Mouse (Mus musculus) right cerebral cortex, postnatal 4 days (tissue): ENCODE measurements at regions not wholly inside any gene's neighbourhood (a gene's known extent, or its start where the extent isn't known, plus 50 kb on each side); places are given as distances from the start of the nearest gene placed in this dataset.

Experiments used
- DNase-seq: peaks from one replicate; pipeline ENCODE4 v3.0.0-alpha.2; 2022

DNA sequence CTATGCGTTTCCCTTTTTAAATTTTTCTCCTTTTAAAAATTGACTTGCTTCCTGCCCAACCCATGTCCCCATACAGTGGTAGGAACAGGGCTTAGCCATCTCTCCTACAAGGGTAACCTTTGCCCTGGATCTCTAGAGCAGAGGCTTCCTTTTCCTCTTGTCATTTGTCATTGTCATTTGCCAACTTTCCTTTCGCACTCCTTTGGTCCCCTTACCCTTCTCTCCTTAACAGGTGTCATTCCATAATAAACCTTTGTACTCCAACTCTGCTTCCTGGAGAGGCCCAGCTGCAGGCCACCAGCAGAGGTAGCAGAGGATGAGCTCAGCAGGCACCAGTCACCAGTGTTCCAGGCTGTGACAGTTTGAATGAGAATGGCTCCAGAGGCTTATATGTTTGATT, 347.4 kb upstream of the Id2 start:
- DNase-seq, result no peak

DNA sequence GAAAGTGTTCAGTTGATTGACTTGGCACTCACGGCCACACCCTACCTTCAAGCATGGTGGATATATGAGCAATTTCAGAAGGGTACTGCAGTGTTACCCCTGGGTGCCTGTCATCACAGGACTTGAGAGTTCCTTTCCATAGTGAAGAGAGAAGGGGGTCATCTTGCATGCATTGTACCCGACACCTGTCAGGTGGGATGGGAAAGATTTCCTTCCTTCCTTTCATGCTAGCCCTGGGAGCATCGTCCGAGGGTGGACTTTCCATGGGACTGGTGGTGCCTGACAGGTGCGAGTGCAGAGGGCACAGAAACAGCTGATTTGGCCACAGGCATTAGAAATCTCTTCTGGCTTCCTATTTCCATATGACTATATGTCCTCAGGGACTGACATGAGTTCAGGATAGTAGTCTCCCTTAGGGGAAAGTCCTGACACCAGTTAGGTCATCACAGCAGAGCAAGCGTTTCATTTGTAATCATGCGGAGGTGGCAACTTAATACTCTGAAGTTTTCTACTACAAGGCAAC, 342.1 kb upstream of the Id2 start:
- DNase-seq, result no peak

DNA sequence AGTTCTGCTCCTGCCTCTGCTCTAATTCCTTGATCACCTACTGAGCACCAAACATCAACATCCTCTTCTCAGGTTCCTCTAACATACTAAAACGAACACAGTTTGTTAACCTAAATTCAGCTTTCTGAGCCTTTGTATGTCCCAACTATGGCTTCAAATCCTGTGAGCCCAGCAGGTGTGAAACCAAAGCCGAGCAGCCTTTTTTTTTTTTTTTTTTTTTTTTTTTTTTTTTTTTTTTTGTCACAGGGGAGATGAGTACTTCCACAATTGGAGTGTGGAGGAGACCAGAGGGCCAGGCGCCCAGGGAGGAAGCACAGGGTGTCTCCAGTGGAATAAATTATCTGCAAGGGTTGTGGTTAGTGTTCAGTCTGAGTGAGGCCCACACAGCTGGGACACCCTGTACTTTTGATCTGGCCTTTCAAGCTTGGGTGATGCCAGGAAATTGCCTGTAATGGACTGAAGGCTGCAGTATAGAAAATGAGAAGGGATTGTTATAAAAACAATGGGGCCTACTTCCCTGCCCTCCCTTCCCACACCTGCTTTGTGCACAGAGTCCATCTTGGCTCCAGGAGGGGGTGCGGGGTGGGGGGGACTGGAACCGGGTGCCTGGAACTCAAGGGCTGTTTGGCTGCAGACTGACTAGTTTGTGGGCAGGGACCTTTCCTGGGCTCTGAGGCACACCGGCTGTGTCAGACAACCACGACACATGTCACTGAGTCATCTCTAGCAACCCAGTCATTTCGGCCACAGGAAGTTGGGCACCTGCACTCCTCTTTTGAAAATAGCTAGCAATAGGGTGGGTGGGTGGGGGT, 341.5 kb upstream of the Id2 start:
- no peak for DNase-seq

DNA sequence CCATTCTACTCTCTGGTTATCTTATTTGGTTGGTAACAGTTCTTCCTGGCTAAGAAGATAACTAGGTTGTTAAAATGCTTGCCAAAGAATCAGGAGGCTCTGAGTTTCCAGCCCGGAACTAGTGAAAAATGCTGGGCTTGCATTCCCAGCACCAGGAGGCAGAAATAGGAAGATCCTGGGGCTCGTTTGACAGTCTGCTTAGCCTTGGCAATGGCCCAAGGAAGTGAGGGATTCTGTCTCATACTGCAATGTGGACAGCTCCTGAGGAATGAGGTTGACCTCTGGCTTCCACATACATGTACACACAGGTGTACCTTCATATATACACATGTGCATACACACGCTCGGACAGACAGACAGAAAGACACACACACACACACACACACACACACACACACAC, 340.6 kb upstream of the Id2 start:
- peak; percentile 13 for DNase-seq

DNA sequence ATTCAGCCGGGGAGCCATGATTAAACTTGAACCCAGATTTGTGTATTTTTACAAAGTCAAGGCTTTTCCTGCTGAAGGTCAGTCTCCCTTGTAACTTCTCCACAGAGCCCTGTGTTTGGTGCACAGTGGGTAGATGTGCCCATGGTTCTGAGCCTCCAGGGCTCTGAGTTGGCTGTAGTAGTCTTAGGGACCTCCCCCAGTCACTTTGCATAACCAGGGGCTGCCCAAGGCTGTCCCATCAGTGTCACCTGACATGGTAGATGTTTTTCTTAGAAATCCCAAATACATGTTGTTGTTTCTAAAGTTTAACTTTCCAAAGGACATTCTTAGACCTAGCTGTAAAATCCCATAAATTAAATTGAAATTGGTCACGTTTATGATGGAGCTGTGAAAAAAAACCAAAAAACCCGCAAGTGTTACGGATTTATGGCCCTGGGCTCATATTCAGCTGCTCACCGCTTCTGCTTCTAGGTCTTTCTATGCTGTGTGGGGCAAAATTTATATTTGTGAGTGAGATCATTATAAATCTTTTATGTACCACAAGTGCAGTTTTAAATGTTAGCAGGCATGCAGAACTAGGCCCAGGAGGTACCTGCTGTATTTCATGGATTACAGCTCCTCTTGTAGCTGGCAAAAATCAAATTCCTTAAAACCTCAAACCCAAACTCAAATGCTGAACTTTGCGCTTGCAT, 339.4 kb upstream of the Id2 start:
- no peak for DNase-seq

DNA sequence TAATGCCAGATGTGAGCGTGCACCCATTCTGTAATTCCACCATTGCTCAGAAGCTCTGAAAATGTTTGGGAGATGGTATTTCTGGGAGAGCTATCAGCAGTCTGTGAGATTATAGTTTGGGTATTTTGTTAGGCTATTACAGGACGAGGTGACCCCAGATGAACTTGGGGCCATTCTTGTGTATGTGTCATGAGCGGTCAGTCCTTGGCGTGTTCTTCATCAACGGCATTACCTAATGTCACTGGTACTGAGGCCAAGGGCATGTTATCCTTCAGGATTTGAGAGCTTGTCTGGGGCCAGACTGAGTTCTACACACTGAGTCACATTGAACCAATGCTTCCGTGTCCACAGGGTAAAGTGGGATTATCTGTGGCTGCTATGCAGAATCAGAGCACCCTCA, 335.9 kb upstream of the Id2 start:
- no peak for DNase-seq

DNA sequence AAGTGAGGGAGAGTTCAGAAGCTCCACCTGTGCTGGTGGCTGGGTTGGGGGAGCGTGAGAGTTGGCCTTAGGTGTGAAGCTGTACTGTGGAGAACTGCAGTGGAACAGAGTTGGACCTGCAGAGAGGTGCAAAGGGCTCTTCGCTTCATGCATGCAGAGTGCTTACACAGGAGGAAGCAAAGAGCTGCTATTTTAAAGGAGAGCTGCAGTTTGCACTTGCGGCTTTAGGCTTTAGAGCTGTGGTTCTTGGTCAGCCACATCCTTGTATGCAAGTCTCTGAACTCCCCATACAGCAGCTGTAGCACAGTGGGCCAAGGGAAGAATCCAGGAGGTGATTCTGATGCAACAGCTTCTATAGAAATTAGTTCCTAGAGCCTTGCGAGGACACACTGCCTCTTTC, 334.0 kb upstream of the Id2 start:
- no peak for DNase-seq

DNA sequence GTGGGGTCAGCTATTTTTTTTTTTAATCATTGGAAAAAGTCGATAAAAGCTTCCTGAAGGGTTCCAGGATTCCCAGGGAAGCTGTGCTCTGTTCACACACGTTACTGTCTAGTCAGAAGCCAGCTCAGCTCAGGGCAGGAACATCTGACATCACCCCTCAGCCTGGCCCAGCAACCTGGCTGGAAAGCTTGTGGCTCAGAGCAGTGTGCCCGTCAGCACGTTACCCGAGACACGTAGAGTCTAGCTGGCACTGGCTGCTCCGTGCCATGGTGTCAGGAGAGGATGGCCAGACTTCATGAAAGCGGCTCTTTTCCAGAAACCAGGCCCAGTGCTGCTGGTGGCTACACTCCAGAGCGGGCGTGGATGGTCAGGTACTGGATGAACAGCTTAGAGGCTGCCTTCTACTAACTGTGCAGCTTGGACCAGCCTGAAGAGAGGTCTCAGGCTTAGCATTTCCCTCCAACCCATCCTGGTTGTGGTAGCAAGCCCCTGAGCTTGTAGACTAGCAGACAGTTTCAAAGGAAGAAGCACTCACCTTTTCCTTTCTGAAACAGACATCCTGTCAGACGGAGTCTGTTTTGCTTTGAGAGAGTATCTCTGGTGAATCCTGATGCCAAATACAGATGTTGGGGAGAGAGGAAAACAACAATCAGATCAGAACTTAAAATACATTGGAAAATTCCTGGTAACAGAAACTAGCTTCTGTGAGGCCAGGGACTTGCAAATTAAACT, 331.1 kb upstream of the Id2 start:
- DNase-seq, result no peak

DNA sequence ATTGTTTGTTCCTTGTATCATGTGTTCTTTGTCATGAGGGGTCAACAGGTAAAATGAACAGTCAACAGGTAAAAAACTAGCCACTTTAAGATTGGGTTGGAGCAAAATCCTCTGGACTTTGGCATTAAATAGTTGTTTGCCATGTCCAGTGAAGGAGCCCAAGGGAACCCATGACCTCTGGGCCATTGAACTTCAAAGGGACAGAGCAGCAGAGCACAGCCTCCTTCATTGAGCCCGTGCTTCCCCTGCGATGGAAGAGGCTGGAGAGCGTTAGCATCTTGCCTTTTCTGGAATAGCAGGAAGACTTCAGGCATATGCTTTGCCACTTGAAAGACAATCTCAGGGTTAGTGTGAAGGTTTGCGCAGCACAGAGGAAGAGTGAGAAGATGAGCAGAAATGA, 320.4 kb upstream of the Id2 start:
- no peak for DNase-seq

DNA sequence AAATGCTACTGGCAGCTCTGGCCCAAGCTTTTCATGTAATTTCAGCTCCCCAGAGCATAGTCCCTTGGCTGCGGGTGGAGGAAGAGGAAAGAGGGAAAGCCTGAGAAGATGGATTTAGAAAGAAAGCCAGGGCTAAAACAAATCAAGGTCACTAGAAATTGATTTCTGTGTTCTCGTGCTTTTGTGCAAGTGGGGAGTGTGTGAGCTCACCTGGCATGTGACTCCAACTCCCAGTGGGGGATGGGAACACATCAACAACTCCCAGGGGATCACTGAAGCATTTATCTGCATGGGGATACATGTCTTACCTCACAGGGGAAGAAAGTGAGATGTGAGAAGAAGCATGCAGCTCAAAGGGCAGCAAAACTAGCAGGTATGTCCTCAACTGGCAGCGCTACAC, 319.6 kb upstream of the Id2 start:
- no peak for DNase-seq

DNA sequence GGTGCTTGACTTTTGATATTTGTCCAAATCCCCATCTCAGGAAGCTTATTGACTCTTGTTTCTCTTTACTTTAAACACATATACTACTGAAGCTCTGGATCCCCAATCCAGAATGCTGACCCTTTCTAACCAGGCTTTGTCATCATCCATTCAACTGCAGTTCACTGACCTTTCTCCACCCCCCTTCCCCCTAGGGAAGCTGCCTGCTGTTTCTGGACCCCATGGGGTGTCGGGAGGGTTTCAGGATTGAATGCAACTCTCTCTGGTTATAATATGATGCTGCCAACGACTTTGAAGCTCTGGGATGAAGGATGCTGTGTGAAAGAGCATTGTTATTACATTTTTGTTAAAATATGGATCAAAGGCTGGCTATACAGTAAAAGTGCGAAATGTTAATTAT, 318.7 kb upstream of the Id2 start:
- DNase-seq, result no peak

DNA sequence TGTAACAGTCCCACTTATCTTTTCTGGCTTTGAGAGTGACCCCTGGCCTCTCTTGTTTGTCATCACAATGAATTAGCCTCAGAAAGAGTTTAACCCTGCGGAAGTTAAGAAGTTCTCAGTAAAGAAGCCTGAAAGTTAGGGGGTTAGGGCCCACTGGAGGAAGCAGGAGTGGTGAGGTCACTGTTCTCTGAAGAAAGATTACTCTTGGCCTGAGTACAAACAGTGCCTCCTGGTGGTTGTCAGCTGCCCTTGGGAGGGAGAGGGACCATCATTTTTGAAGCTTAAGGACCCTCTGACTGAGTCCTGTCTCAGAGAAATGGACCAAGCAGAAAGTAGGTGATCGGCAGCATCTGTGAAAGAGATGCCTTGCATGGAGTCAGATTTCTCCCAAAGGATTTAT, 318.3 kb upstream of the Id2 start:
- DNase-seq, result no peak

DNA sequence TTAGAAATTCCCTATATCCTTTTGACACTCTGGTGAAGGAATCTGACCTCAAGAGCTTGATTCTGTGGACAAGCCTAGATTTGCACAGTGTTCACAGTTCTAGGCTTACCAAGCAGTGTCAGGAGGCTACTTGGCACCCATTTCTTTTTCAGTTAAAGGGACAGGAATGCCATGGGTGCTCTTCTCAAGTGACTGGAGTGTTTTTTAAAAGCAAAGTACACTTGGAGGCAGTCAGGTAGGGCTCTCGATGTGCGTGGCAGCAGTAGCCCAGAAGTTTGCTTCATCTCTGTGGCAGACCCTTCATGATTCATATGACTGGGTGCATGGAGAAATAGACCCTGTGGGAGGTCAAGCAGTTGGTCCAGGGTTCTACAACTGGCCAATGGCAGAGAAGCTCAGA, 310.4 kb upstream of the Id2 start:
- no peak for DNase-seq

DNA sequence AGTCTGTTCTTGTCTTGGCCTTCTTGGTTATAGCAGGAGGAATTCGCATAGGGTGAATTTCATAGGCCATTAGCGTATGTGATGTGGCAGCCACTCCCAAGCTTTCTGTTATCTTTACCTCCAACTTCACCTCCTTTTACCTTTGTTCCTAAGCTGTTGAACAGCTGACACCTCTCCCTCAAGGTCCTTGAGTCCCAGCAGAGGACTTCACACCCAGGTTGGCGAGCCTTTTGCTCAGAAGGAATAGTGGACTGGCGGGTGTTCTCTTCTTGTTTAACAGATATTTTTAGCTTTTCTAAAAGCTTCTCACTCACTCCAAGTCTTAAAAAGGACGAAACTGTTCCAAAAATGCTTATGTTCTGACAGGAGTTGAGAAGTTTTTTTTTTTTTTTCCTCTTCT, 303.4 kb upstream of the Id2 start:
- no peak for DNase-seq

DNA sequence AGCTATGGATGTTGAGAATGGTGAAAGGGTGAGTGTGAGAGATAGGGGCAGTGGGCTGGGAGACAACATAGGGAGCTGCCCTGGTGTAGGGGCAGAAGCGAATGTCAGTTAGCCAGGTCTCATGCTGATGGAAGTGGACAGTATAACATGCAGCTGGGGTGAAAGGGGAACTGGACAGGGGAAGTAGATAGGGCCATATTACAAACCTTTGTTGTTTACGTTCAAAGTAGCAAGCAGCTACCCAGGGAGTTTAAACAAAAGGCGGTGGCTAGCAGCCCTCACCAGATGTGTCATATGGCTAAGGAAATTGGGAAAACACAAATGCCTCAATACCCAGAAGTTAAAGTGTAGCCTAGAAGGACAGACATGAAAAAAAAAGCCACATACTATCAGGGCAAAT, 301.8 kb upstream of the Id2 start:
- no peak for DNase-seq

DNA sequence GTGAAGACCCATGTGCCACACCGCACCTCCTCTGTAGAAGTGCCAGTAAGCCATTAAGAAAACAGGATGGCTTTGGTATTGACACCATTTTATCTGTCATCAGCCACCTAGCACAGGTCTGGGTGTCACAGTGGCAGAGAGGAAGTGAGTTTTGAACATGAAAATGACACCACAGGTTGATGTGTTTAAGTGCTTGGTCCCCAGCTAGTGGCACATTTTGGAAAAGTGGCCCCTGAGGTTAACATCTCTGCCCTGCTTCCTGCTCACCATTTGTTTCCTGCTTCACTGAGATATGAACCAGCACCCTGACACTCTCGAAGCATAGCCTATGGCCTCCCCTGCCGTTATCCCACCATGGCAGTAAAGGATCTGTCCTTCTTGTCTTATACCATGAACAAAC, 297.4 kb upstream of the Id2 start:
- no peak for DNase-seq

DNA sequence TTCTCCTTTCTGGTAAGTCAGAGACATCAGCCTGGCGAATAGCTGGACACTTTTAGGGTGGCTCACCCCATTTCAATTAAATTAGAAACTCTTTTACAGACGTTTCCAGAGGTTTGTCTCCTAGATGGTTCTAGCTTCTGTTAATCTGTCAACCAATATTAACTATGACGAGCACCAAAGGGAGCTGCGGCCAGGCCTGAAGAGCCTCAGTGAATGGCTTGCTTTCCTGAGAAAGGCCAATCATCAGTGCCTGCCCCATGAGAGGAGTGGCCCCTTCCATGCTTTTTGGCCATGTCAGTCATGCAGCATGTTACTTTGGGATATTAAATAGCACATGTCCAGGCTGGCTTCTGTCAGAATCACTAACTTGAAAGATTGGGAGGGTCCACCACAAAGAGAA, 296.6 kb upstream of the Id2 start:
- DNase-seq, result no peak

DNA sequence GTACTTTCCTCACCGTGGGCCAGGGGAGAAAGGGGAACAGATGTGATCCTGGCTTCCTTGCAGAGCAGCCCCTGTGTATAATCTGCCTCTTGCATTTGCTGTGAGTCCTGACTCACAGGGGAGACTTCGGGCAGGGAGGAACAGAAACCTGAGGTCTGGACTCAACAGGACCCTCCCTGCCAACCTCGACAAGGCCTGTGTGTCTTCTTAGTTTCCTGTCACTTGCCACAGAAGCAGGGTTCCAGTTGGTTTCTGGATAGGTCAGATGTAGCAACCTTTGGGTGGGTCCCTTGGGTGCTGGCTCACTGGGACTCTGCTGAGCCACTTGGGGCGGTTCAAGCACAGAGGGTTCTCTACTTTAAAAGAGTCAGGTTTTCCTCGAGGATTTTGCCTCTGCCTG, 292.3 kb upstream of the Id2 start:
- DNase-seq, result no peak

DNA sequence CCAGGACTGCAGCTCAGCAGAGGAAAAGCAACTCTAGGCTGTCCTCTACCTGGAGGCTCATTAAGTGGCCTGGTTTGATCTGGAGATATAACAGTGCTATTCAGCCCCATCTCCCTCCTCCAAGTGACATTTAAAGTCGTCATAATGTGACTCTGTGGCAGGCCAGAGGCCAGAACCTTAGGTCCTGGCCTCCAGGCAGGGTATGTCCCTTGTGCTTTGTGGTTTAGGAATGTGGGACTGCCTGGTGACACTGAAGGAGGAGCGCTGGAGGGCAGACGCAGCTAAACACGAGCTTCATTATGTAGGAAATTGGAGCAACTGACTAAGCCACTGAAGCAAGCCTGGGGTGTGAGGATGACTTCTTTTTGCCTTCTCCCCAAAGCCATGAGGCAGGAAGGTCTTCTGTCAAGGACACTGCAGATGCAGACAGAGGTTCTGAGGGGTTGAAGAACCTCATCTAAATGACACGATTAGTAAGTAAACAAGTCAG, 290.9 kb upstream of the Id2 start:
- DNase-seq, result no peak

DNA sequence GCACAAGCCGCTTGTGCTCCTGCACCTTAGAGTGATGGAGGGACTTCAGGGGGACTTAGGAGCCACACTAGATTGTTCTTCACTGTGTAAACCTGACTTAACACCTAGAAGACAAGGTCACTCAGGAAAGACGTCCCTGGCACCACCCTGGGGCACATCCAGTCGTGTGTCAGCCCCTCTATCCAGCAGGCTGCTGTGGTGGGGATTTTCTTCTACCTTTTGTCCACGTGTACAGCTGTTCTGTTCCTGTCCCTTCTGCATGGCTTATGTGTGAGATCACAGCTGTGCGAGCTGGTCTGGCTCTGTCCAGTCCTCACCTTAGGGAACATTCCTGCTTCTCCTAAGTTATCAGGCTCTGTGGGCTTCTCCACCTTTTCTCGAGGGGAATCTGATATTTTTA, 286.0 kb upstream of the Id2 start:
- DNase-seq, result no peak

DNA sequence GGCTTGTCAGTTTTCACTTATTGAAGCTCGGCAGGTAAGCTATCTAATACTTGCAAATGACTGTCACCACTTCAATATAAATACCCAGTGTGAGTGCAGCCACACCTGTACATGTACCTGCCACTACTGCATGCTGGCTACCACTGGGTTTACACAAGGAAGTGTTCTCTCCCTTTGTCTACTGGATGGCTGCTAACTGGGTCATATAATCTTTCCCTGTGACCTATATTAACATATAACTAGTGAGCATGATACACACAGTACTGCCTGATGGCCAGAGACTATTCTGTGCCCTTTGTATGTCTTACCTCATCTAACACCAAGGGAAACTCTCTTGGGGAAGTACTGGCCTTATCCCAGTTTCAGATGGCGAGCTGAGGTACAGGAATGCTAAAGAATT, 285.5 kb upstream of the Id2 start:
- DNase-seq, result no peak

DNA sequence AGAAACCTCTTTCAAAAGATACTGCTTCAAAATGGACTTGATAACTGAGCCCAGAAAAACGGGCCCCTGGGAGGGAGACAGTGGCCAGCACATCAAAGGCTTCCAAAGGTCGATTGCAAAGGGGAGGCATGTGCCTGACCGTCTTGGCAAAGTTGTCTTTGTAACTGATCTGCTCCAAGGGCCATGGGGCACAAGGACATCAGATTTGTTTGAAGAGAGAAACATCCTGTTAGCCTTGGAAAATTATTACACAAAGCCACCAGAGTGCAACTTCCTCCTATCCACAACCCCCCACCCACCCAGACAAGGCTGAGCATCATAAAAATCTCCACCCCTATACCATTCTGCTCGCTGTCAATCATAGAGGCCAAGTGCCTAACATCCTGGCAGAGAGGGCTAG, 284.7 kb upstream of the Id2 start:
- DNase-seq, result no peak

DNA sequence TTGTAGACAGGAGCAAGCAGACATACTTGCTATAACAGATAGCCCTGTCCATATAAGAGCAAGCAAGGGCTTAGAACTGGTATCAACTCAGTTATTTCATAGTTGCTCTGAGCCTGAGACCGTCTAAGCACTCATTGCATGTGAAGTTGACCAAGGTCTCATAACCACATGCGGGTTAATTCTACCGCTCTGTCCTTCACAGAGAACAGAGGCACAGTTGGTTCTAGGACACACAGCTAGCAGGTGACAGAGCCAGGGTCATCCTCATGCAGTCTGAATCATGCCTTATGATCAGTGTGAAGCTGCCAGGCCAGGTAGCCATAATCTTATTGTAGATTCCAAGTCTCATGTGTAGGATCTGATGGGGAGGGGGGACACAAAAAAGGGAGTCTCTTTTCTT, 283.1 kb upstream of the Id2 start:
- no peak for DNase-seq

DNA sequence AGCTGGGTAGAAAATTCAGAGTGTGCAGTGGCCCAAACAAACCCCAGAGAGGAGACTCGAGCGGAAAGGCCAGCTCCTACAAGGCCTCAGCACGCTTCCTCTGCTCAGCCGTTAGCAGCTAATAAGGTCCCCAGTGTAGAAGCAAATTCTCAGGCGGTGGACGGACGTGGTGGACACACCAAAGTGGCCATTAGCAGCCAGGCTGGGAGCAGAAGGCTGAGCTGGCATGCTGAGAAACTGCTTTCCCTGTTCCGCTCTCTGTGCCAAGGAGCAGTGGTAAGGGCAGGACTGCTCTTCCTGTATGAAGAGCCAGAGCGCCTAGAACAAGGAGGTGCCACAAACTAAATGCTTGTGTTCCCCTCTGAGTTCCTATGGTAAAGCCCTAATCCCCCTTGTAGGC, 282.1 kb upstream of the Id2 start:
- DNase-seq, result no peak
